Mouse (Mus musculus) heart, embryonic 12.5 days (tissue): ENCODE results near the gene Zfp61. TPM values are rescaled to one million over a fixed set of nuclear protein-coding genes. Genes with fewer than 3 reads are reported as not detected.

Source experiments
- ATAC-seq: fragments of 200-750 bp; cut with Nextera tagmentation; 2 replicates; pipeline ENCODE4 v1.8.0; 2017; ENCODE audit warnings: moderate TSS enrichment, moderate library complexity; ENCODE audit not compliant: insufficient number of reproducible peaks, low FRiP score
- H3K27ac ChIP-seq: fragments of 300-500 bp; sonication (generic); 2 replicates; pipeline ENCODE4 v1.5.1; 2016; ENCODE audit warnings: mild to moderate bottlenecking, moderate library complexity; ENCODE audit not compliant: poor library complexity, severe bottlenecking
- H3K27me3 ChIP-seq: fragments of 300-500 bp; sonication (generic); replicated peaks from 2 replicates; pipeline ENCODE4 v1.6.1; 2016; ENCODE audit warnings: mild to moderate bottlenecking, moderate library complexity
- H3K36me3 ChIP-seq: fragments of 300-500 bp; sonication (generic); 2 replicates; pipeline ENCODE4 v1.6.1; 2016; ENCODE audit warnings: mild to moderate bottlenecking, moderate library complexity
- H3K4me1 ChIP-seq: fragments of 300-500 bp; sonication (generic); replicated peaks from 2 replicates; pipeline ENCODE4 v1.6.1; 2016; ENCODE audit warnings: mild to moderate bottlenecking
- H3K4me2 ChIP-seq: fragments of 300-500 bp; sonication (generic); 2 replicates; pipeline ENCODE4 v1.6.1; 2016; ENCODE audit warnings: mild to moderate bottlenecking, moderate library complexity
- H3K4me3 ChIP-seq: fragments of 300-500 bp; sonication (generic); 2 replicates; pipeline ENCODE4 v1.5.1; 2016; ENCODE audit warnings: mild to moderate bottlenecking
- H3K9ac ChIP-seq: fragments of 300-500 bp; sonication (generic); 2 replicates; pipeline ENCODE4 v1.6.1; 2016; ENCODE audit warnings: mild to moderate bottlenecking, moderate library complexity
- H3K9me3 ChIP-seq: fragments of 300-500 bp; sonication (generic); replicated peaks from 2 replicates; pipeline ENCODE4 v1.6.1; 2016; ENCODE audit warnings: mild to moderate bottlenecking, moderate library complexity
- WGBS: fragments of 180-500 bp; shearing (Covaris S2); methylation state at CpG from one replicate; pipeline ENCODE4 v1.1.7; 2016; 5-methylcytosine and 5-hydroxymethylcytosine counted together
- polyA plus RNA-seq: library from polyadenylated mRNA; unstranded; fragments of >200 nt; fragmentation: Nextera tagmentation; extraction: Ambion mirVana; gene quantifications from 2 replicates; pipeline ENCODE4 v1.2.1, GENCODE M21; 2016

Zfp61 gene
- polyA plus RNA-seq, result 17.0 and 17.7 TPM in 2 replicates

- peak; percentile 66; the same call in 1 of the 2 replicates for ATAC-seq
- WGBS, result under 1% methylated on average over 13 of the region's 13 CpGs
- H3K4me3 ChIP-seq, result peak within 1 kb of the TSS; percentile 81
- no peaks in the 10 kb centered on the region for H3K27me3 ChIP-seq
- no peaks in the 10 kb centered on the region for H3K9me3 ChIP-seq
- H3K4me1 ChIP-seq, result peaks cover 11% of the 10 kb centered on the region
- no peak within 1 kb of the TSS; the same call in 1 of the 2 replicates for H3K27ac ChIP-seq
- H3K4me2 ChIP-seq, result peak within 1 kb of the TSS; percentile 99
- peak within 1 kb of the TSS; percentile 51; the same call in 1 of the 2 replicates for H3K9ac ChIP-seq
- peaks cover 42% of the 10 kb centered on the region for H3K36me3 ChIP-seq
Measured at GRCm38 (mm10) chr7:24300771-24301282, at the start of gene Zfp61. Gene Zfp61 (minus strand): TSS chr7:24301232.

GRCm38 (mm10) chr7:24348896-24349295 lies 47.9 kb upstream of the Zfp61 start, which contains the start of gene Lypd5:
Gene Lypd5 (plus strand): TSS chr7:24349196.
- Histone ChIP-seq H3K36me3 (no peaks in the 10 kb centered on the region), H3K27ac (no peak within 1 kb of the TSS), H3K4me2 (no peak within 1 kb of the TSS), H3K4me3 (no peak within 1 kb of the TSS), H3K9ac (no peak within 1 kb of the TSS), H3K4me1 (no peaks in the 10 kb centered on the region), H3K9me3 (no peaks in the 10 kb centered on the region; the same call in 1 of the 2 replicates), H3K27me3 (peaks cover 29% of the 10 kb centered on the region)
- no peak for ATAC-seq
- WGBS, result 36% methylated on average over 6 of the region's 6 CpGs

GRCm38 (mm10) chr7:24346444-24346843 lies 45.4 kb upstream of the Zfp61 start:
- Histone ChIP-seq H3K9ac (no peak overlapping the region), H3K4me1 (no peaks in the 10 kb centered on the region), H3K36me3 (no peaks in the 10 kb centered on the region), H3K27me3 (peaks cover 14% of the 10 kb centered on the region), H3K9me3 (no peaks in the 10 kb centered on the region), H3K4me2 (no peak overlapping the region), H3K27ac (no peak overlapping the region), H3K4me3 (no peak overlapping the region)
- no peak for ATAC-seq
- 62% methylated on average over 5 of the region's 5 CpGs for WGBS

GRCm38 (mm10) chr7:24343701-24344272 lies 42.8 kb upstream of the Zfp61 start:
- H3K9me3 ChIP-seq, result peaks cover 5% of the 10 kb centered on the region; the same call in 1 of the 2 replicates
- H3K9ac ChIP-seq, result no peak overlapping the region
- H3K4me3 ChIP-seq, result no peak overlapping the region
- peaks cover 3% of the 10 kb centered on the region for H3K27me3 ChIP-seq
- ATAC-seq, result no peak
- no peak overlapping the region for H3K4me2 ChIP-seq
- H3K27ac ChIP-seq, result no peak overlapping the region
- WGBS, result 68% methylated on average over 7 of the region's 7 CpGs
- no peaks in the 10 kb centered on the region for H3K36me3 ChIP-seq
- H3K4me1 ChIP-seq, result no peaks in the 10 kb centered on the region

- Histone ChIP-seq H3K4me3 (no peak overlapping the region), H3K9me3 (peaks cover 10% of the 10 kb centered on the region), H3K4me2 (no peak overlapping the region), H3K27ac (no peak overlapping the region), H3K4me1 (no peaks in the 10 kb centered on the region), H3K36me3 (no peaks in the 10 kb centered on the region), H3K27me3 (peaks cover 24% of the 10 kb centered on the region), H3K9ac (no peak overlapping the region)
- WGBS, result 41% methylated on average over 2 of the region's 2 CpGs
- ATAC-seq, result no peak
Measured at GRCm38 (mm10) chr7:24338241-24338640, 37.2 kb upstream of the Zfp61 start.

GRCm38 (mm10) chr7:24335699-24336309 lies 34.8 kb upstream of the Zfp61 start:
- ATAC-seq, result peak; percentile 36; the same call in 1 of the 2 replicates
- peaks cover 16% of the 10 kb centered on the region for H3K9me3 ChIP-seq
- no peak overlapping the region for H3K9ac ChIP-seq
- H3K36me3 ChIP-seq, result no peaks in the 10 kb centered on the region
- H3K4me1 ChIP-seq, result no peaks in the 10 kb centered on the region
- H3K4me3 ChIP-seq, result no peak overlapping the region
- no peak overlapping the region for H3K4me2 ChIP-seq
- H3K27ac ChIP-seq, result no peak overlapping the region
- H3K27me3 ChIP-seq, result peaks cover 32% of the 10 kb centered on the region
- WGBS, result 12% methylated on average over 5 of the region's 5 CpGs

- Histone ChIP-seq H3K27ac (no peak within 1 kb of the TSS), H3K9ac (no peak within 1 kb of the TSS), H3K27me3 (peaks cover 32% of the 10 kb centered on the region), H3K9me3 (peaks cover 11% of the 10 kb centered on the region), H3K4me1 (no peaks in the 10 kb centered on the region), H3K4me2 (peak within 1 kb of the TSS; percentile 51), H3K36me3 (no peaks in the 10 kb centered on the region), H3K4me3 (peak within 1 kb of the TSS; percentile 24)
- no peak for ATAC-seq
- WGBS, result 31% methylated on average over 49 of the region's 49 CpGs
Measured at GRCm38 (mm10) chr7:24333304-24333986, 32.4 kb upstream of the Zfp61 start, which contains the start of gene Tescl. Gene Tescl (minus strand): TSS chr7:24333936.

- Histone ChIP-seq H3K36me3 (no peaks in the 10 kb centered on the region), H3K4me2 (no peak overlapping the region), H3K9ac (no peak overlapping the region), H3K27ac (no peak overlapping the region), H3K4me1 (no peaks in the 10 kb centered on the region), H3K27me3 (peaks cover 6% of the 10 kb centered on the region), H3K9me3 (peaks cover 15% of the 10 kb centered on the region), H3K4me3 (no peak overlapping the region)
- ATAC-seq, result no peak
- WGBS, result 73% methylated on average over 14 of the region's 14 CpGs
Measured at GRCm38 (mm10) chr7:24327281-24327975, 26.4 kb upstream of the Zfp61 start.

GRCm38 (mm10) chr7:24326273-24327135 lies 25.5 kb upstream of the Zfp61 start:
- H3K4me2 ChIP-seq, result peak overlapping the region; percentile 69

GRCm38 (mm10) chr7:24325675-24326128 lies 24.7 kb upstream of the Zfp61 start:
- Histone ChIP-seq H3K9me3 (peaks cover 17% of the 10 kb centered on the region), H3K4me1 (no peaks in the 10 kb centered on the region), H3K27me3 (peaks cover 6% of the 10 kb centered on the region), H3K36me3 (no peaks in the 10 kb centered on the region), H3K4me2 (peak overlapping the region; percentile 69), H3K4me3 (peak overlapping the region; percentile 43), H3K9ac (peak overlapping the region; percentile 44; the same call in 1 of the 2 replicates), H3K27ac (no peak overlapping the region)
- 5% methylated on average over 13 of the region's 13 CpGs for WGBS
- no peak for ATAC-seq

More at GRCm38 (mm10) chr7:24326273-24327135, 25.5 kb upstream of the Zfp61 start:
- Histone ChIP-seq H3K4me3 (peak overlapping the region; percentile 43), H3K36me3 (no peaks in the 10 kb centered on the region), H3K27me3 (peaks cover 6% of the 10 kb centered on the region), H3K9me3 (peaks cover 17% of the 10 kb centered on the region), H3K27ac (no peak overlapping the region), H3K9ac (no peak overlapping the region; the same call in 1 of the 2 replicates), H3K4me1 (no peaks in the 10 kb centered on the region)
- WGBS, result 49% methylated on average over 20 of the region's 20 CpGs
- ATAC-seq, result no peak
